Mouse (Mus musculus) testis, adult 2 months (tissue): ENCODE results near the gene Sergef. TPM values are rescaled to one million over a fixed set of nuclear protein-coding genes. Genes with fewer than 3 reads are reported as not detected.

Experiments used
- H3K27ac ChIP-seq: fragments of 200-500 bp; 2 replicates; pipeline ENCODE4 v1.5.1; 2012; ENCODE audit warnings: low read depth, low read length; ENCODE audit not compliant: control insufficient read depth, insufficient read depth
- H3K27me3 ChIP-seq: fragments of 200-500 bp; 2 replicates; pipeline ENCODE4 v1.6.1; 2012; ENCODE audit warnings: mild to moderate bottlenecking, low read length, moderate library complexity; ENCODE audit not compliant: control insufficient read depth, insufficient read depth
- H3K36me3 ChIP-seq: fragments of 200-500 bp; 2 replicates; pipeline ENCODE4 v1.6.1; 2012; ENCODE audit warnings: mild to moderate bottlenecking, low read length; ENCODE audit not compliant: control insufficient read depth, insufficient read depth
- H3K4me1 ChIP-seq: fragments of 200-500 bp; 2 replicates; pipeline ENCODE4 v1.6.1; 2012; ENCODE audit warnings: low read length; ENCODE audit not compliant: control insufficient read depth, insufficient read depth
- H3K4me3 ChIP-seq: fragments of 200-500 bp; 2 replicates; pipeline ENCODE4 v1.5.1; 2012; ENCODE audit warnings: low read depth, mild to moderate bottlenecking, low read length, moderate library complexity, mixed read lengths; ENCODE audit not compliant: control insufficient read depth
- CTCF ChIP-seq: fragments of 200-500 bp; IDR thresholded peaks from 2 replicates; pipeline ENCODE4 v1.5.1; 2012; ENCODE audit warnings: low read depth, mild to moderate bottlenecking, inconsistent platforms, low read length, moderate library complexity; ENCODE audit not compliant: control insufficient read depth, insufficient read depth, insufficient replicate concordance
- POLR2A ChIP-seq: fragments of 200-500 bp; IDR thresholded peaks from 2 replicates; pipeline ENCODE4 v1.6.1; 2012; ENCODE audit warnings: low read depth, mild to moderate bottlenecking, inconsistent platforms, low read length, moderate library complexity; ENCODE audit not compliant: control insufficient read depth
- polyA plus RNA-seq: library from polyadenylated mRNA; depleted of rRNA; stranded (reverse); fragments of >200 nt; gene quantifications from 2 replicates; pipeline ENCODE4 v1.2.3, GENCODE M21; 2012

Sergef gene
- polyA plus RNA-seq, 1 experiment = 7.7 TPM

DNA sequence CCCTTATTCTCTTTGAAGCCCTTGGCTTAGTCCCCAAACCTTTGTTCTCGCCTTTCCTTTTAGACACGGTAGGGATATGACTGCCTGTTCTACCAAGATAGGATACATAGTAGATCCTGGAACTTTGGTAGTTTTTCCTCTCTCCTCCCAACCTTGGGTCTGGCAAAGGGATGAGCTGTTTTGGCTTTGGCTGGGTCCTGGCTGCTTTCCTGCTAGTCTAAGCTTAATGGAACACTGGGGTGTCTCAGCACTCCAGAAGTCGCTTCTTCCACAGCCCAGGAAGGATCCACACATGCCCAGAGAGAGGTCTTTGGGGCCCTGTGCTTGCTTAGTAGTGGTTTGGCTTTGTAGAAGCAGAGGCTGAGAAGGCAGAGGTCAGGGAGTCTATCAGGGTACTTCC, 215.7 kb downstream of the Sergef start:
- no peak overlapping the region for H3K4me3 ChIP-seq
- TF ChIP-seq POLR2A (no peak), CTCF (no peak)
- no peaks in the 10 kb centered on the region for H3K36me3 ChIP-seq
- H3K27ac ChIP-seq = no peak overlapping the region
- no peaks in the 10 kb centered on the region; the same call in 1 of the 2 replicates for H3K4me1 ChIP-seq
- no peaks in the 10 kb centered on the region for H3K27me3 ChIP-seq

DNA sequence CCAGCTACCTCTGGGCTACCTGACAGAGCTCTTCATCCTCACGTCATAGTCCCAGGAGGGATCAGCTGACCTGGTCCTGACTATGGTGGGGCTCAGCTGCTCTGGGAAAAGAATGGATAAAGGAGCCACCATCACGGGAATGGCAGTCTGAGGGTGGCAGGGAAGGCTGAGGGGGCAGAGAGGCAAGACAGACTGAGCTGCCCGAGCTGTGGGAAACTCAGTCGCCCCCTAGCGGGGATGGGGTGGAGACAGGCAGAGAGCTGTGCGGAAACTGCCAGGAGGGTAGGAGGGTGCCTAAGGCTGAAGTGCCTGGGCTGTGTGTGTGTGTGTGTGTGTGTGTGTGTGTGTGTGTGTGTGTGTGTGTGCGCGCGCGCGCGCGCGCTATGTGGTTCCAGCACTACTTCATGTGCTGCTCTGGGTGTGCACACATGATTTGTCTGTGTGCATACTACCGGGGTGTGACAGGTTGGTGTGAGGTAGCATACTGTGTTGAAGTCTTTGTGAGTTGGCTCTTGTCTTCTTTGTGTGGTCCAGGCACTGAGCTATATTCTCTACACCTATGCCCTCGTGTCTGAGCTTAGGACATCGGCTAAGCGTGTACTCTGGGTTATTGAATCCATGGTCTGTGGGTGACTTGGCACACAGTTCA, 216.7 kb downstream of the Sergef start:
- no peak overlapping the region for H3K27ac ChIP-seq
- no peaks in the 10 kb centered on the region for H3K27me3 ChIP-seq
- TF ChIP-seq POLR2A (no peak), CTCF (peak; percentile 21; the same call in 1 of the 2 replicates)
- H3K36me3 ChIP-seq = no peaks in the 10 kb centered on the region
- H3K4me3 ChIP-seq = peak overlapping the region; percentile 64
- no peaks in the 10 kb centered on the region; the same call in 1 of the 2 replicates for H3K4me1 ChIP-seq

GRCm38 (mm10) chr7:46422052-46422763, 217.4 kb downstream of the Sergef start:
- H3K27ac ChIP-seq = no peak overlapping the region
- H3K36me3 ChIP-seq = no peaks in the 10 kb centered on the region
- no peak for TF ChIP-seq POLR2A
- TF ChIP-seq CTCF = no peak
- peak overlapping the region; percentile 64 for H3K4me3 ChIP-seq
- H3K27me3 ChIP-seq = no peaks in the 10 kb centered on the region
- H3K4me1 ChIP-seq = no peaks in the 10 kb centered on the region; the same call in 1 of the 2 replicates

DNA sequence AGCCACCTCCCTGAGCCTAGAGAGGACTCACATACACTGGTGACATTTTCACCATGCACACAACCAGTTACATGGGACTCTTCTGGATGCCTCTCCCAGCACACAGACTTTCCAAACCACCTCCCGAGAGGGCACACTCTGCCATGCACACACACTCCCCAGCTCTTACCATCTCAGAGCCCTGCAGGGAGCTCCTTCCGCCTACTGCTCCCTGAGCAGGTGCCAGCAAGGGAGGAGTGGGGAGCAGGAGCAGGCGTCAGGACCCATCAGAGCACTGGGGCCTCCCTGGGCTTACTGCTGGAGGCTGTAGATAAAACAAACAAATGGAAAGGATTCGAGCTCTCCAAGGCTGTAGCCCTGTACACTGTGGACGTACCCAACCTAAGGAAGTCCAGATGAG, 218.1 kb downstream of the Sergef start:
- Histone ChIP-seq H3K4me1 (no peaks in the 10 kb centered on the region; the same call in 1 of the 2 replicates), H3K27ac (no peak overlapping the region)

DNA sequence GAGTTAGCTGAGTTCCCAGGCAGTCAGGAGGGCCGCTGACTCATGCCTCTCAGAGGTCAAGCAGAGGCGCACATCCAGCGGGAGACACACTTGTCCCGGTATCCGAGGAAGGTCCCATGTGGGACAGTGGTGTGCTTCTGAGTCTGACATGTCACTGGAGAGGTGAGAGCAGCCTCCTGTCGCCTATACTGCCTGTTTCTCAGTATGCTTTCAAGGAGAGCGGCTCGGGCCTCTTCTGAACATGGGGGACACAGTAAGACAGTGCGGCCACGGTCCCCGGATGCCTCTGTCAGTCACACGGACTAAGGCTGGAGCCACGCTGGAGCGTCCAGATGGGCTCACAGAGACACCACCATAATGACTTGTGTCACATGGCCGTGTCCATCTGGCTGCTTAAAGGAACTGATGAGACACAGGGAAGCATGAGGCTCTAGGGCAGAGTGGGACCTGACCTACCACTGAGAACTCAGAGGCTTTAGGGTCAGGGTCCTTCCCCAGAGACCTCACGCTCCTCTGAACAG, 221.4 kb downstream of the Sergef start:
- TF ChIP-seq CTCF = no peak
- TF ChIP-seq POLR2A = no peak
- Histone ChIP-seq H3K27me3 (no peaks in the 10 kb centered on the region), H3K4me1 (no peaks in the 10 kb centered on the region; the same call in 1 of the 2 replicates), H3K4me3 (no peak overlapping the region), H3K27ac (no peak overlapping the region), H3K36me3 (no peaks in the 10 kb centered on the region)

More for the DNA sequence above, 218.1 kb downstream of the Sergef start:
- TF ChIP-seq CTCF (no peak), POLR2A (no peak)
- Histone ChIP-seq H3K27me3 (no peaks in the 10 kb centered on the region), H3K4me3 (no peak overlapping the region), H3K36me3 (no peaks in the 10 kb centered on the region)

- TF ChIP-seq CTCF = no peak
- TF ChIP-seq POLR2A = no peak
- Histone ChIP-seq H3K36me3 (no peaks in the 10 kb centered on the region), H3K27ac (no peak overlapping the region), H3K27me3 (no peaks in the 10 kb centered on the region), H3K4me3 (no peak overlapping the region), H3K4me1 (no peaks in the 10 kb centered on the region)
Observed at GRCm38 (mm10) chr7:46417467-46417866, 222.1 kb downstream of the Sergef start.

DNA sequence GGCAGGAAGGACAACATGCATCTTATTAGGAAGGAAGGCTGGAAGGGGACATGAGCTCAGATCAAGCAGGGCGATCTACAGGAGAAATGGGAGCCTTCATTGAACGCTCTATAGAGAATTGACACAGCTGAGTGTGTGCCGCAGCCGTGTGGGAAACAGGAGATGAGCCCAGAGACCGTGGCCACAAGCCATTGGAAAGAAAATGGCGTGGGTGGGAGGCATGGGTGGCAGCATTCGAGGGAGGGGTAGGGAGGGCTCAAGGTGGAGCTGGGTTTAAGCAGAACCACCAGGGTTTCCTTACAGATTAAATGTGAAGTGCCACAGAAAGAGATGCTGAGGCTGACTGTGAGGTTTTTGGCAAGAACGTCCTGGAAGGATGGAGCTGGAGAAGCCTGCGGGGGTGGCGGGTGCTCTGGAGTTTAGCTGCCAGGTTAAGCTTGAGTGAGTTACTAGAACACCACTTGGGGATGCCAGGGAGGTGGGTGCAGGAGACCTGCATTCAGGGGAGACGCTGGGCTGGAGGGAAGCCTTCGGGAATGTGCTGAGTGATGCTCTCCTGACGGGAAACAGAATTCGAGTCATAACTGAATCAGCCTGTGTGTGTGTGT, 223.7 kb downstream of the Sergef start:
- Histone ChIP-seq H3K27me3 (no peaks in the 10 kb centered on the region), H3K27ac (no peak overlapping the region), H3K36me3 (no peaks in the 10 kb centered on the region), H3K4me1 (no peaks in the 10 kb centered on the region), H3K4me3 (no peak overlapping the region)
- no peak for TF ChIP-seq CTCF
- no peak for TF ChIP-seq POLR2A
